Mouse (Mus musculus): Measurements from ENCODE around the gene Hmga1.

The Hmga1 gene

DNA sequence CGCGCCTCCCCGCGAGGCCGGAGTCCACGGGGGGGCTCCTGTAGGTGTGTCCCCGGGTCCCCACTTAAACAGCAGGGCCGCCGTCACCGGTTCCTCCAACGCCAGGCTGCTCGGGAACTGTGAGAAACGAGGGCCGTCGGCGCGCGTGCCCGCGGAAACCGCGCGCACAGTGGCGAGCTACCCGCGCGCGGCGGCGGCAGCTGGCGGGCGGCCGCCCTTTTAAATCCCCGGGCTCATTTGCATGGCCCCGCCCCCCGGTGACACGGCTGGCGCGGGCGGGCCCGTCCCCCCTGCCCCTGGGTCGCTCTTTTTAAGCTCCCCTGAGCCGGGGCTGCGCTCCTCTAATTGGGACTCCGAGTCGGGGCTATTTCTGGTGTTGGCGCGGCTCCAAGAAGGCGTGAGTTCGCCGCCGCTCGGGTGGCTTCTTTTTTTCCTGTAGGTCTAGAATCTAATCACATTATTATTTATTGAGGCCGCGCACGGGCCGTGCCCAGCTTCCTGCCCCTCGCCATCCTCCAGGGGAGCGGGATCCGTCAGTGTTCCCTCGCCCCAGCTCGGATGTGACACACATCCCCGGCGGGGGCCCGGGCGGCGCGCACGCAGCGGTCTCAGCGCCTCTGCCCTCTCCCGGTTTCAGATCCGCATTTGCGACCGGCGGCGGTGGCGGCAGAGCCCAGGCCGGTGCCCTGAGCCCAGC, at the start of gene Hmga1:
Gene Hmga1, plus strand, starts transcription at position 183 of the 697 bp plus-strand sequence.
- DNase-seq (ENCODE audit: low spot score in 2 of 2), result peak; percentile 78 to 79

DNA sequence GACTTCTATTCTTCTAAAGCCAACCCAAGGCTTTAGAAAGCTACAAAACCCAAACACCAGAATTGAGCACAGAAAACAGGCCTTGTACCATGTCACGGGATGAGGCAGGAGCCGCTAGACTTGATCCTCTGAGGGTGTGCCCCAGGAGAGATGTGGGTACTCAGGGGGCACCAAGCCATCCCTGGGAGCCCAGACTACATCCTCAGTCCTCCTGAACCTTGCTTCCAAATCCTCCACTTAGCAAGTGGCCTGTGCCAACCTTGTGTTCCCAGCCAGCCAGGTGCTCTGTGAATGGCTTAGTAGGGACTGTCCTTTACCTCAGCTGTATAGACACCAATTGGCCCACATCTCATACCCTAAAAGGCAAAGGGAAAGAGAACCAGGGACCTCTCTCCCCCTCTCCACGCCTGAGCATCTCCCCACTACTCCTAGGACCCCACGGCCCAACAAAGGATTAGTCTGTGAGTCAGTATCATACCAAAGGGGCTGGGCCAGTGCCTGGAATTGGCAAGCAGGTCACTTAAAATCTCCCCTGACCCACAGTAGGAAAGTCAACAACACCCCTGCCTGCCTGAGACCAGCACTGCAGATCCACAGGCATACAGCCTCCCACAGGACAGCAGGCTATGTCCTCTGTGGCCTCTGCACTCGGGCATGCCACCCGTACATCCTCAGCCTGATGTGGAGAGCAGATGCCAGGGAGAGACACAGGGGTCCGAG, 49.3 kb upstream of the Hmga1 start:
- DNase-seq (ENCODE audit: low spot score in 2 of 2), result no peak

DNA sequence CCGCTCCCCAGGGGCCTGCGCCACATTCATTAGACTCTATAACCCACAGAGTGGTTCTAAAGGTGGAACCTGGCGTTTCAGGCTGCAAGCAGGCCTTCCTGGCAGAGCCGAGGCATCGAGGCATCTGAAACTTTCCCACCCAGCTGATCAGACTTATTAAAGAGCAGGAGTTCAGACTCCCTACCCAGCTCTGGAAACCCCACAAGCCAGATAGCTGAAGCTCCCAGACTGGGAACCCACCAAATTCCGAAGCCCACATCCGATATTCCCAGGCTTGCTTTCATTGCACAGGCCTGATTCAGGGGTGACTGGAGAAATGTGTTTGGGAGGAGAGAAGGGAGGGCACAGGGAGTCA, 48.7 kb upstream of the Hmga1 start:
- no peak for DNase-seq (ENCODE audit: low spot score in 2 of 2)

DNA sequence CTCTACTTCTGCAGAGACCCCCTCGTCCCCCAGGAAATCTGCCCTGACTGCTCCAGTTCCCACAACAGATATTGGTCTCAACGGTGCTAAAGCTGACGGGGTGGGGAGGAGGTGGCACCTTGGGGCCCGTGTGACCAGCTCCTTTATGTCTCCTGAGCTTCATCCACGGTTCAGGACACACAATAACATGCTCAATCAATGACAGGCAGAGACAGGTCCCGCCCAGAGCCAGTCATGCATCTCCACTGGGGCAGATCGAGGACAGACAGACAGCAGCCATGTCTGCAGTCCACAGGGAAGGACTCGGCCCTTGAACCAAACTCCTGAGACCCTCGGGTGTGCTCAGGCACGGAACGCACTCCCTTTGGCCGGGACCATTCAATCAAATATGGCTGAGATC, 48.3 kb upstream of the Hmga1 start:
- DNase-seq (ENCODE audit: low spot score in 2 of 2), result no peak

DNA sequence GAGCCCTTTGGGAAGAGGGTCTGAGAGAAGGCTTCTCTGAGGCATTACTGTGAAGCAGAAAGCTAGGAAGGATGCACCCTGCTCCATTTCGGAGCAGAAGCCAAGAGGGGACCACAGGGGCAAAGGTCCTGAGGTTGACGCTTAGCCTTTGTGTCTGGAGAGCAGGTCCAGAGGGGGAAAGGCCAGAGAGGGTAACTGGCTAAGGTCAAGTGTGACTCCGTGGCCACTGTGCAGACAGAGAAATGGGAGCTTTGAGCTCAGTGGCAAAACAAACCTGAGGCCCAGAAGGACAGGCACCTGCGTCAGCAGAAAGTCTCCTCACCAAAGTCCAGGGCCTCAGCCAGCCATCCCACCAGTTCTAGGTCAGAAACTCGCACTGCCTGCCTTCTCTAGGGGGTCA, 47.8 kb upstream of the Hmga1 start:
- no peak for DNase-seq (ENCODE audit: low spot score in 2 of 2)

DNA sequence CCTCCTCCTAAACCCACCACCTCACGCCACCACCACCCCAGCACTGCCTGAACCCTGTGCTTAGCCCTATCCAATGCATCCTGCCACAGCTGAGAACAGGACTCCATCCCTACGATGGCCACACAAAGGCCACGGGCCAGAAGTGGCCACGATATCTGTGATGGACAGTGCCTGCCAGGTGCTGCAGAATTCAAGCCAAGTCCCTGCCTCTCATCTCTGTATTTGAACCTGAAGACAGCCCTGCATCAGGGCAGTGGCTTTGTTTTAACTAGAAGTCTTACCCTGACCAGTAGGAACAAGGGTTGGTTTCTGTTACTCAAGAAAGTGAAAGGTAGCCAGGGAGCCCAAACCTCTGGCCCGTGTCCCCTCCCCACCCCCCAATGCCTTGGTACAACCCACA, 47.2 kb upstream of the Hmga1 start:
- no peak for DNase-seq (ENCODE audit: low spot score in 2 of 2)

DNA sequence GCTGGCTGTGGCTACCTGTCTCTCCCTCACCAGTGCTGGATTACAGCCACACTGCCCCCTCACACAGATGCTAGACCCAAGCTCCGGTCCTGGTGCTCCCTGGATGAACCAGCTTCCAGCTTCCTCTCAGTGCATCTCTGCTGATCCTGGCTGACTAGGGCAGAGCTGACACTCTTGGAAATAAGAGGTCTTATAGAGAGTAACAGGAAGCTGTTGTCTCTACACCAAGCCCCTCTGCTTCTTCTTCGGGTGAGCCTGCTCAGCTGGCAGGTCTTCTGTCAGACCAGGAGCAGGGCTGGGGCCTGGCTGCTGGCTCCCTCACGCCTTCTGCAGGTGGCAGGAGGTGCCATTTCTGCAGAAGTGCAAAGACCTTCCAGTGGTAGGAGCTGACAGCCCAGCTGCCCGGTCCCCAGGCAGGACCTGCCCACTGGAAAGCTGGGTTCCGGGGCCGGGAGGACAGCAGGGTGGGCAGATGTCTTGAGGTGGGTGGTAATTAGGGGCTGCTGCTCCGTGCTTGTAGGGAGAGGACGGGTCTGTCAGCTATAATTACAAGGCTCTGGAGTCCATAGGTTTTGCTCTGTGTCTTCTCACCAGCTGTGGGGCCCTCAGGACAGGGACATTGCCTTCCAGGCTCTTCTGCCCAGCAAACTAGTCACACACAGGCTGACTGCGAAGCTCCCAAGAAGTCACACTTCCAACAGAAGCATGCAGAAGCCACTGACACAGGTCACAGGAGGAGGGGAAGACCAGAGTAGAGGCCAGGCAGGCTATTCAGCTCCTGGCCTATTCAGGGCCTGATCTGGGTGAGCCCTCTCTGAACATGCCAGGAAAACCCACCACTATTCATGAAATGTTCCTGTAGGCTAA, 45.8 kb upstream of the Hmga1 start:
- DNase-seq (ENCODE audit: low spot score in 2 of 2), result no peak

DNA sequence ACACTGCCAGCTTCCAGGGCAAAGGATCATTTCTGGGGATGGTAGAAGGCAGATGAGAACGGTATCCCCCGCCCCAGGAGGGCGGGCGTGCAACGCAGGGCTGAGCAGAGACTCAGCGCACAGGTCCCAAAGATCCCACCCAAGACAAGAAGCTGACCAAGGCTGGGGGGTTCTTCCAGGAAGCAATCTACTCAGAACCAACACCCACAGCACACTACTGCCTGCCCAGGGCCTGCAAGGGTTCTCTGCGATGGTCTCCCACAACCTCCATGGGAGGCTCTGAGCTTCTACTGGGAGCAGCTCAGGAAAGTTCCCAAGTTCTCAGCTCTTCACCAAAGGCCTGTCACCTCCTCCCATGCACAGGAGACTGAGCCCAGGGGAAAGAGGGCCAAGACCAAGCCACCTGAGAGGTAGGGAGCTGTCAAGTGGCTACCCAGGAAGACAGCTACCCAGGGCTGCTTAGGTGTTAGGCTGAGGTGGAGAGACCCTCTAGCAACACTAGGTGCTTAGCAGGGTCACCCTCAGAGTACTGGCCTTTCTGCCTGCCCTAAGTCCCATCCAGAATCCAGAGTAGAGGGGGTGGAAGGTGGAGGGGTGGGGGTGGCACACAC, 45.1 kb upstream of the Hmga1 start:
- DNase-seq (ENCODE audit: low spot score in 2 of 2), result no peak

DNA sequence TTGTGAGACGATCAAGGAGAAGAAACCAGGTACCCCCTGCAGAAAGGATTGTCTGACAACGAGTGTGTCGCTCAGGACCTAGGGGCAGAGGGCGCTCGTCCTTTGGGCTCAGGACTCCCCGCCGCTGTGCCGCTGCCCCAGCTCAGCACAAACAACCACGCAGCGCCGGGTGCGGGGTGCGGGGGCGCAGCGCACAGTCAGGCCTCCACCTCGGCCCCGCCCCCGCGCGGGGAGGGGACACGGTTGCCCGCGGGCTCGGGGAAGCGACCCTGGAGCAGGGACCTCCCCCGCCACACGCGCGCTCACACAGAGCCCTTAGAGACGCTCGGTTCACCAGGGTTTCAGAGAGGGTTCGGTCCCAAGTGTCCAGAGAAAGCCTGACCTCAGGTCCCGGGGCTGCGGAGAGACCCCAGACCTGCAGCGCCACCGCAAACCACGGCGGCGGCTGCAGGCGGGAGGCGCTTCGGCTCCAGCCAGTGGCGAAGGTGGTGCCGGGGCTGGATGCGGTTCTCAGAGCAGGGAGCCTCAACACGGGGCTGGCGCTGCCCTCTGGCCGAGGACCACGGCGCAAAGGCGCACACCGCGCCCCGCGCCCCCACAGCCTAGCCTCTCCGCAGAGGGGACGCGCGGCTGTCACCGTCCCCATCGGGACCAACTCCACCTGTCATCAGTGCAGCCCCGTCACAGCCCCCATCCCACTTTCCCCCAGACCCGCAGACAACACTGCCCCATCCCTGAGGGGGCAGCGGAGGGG, 44.3 kb upstream of the Hmga1 start:
- no peak for DNase-seq (ENCODE audit: low spot score in 2 of 2)

DNA sequence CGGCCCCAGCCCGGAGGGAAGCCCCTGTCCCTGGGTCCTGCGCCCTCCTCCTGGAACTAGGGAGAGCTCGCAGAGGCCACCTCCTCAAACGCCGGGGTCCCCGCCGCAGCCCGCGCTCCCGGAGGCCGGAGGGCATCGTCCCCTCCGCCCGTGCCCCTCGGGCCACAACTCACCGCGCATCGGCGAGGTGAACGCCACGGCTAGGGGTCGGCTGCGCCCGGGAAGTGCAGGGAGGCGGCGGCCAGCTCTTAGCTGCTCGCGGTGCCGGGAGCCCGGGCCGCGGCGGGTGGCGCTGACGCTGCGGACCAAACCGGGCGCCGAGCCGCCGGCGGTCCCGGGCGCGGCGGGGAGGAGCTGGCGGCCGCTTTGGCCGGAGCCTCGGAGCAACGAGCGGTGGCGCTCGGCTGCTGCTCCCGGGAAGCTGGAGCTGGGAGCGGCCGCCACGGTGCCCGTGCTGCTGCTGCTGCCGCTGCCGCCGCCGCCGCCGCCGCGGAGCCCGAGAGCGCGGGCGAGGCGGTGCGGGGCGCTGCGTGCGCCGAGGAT, 43.6 kb upstream of the Hmga1 start:
- no peak for DNase-seq (ENCODE audit: low spot score in 2 of 2)

DNA sequence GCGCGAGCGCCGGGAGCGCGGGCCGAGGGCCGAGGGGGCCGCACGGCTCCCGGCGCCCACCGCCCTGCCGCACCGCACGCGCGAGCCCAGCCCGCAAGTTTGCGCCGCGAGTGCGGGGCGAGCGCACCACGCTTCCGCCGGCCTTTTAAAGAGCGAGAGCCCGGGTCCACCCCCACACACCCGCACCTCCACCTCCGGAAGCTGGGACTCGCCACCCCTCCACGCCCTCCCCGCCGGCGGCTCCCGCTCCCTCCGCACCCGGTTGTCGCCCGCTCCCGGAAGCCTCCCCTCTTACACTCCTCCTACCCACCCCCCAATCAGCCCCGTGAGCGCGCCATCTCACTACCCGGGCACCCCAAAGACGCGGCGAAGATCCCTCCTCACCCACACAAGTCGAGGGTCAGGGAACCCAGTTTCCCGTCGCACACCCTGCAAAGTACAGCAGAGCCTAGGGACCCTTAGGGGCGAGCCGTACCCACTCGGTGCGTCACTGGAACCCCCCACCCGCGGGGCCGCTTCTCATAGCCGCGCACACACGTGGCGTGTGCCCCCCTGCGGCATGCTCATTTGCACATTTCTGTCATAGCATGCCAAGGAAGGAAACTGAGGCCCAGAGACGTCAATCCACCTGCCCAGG, 42.9 kb upstream of the Hmga1 start:
- no peak for DNase-seq (ENCODE audit: low spot score in 2 of 2)

DNA sequence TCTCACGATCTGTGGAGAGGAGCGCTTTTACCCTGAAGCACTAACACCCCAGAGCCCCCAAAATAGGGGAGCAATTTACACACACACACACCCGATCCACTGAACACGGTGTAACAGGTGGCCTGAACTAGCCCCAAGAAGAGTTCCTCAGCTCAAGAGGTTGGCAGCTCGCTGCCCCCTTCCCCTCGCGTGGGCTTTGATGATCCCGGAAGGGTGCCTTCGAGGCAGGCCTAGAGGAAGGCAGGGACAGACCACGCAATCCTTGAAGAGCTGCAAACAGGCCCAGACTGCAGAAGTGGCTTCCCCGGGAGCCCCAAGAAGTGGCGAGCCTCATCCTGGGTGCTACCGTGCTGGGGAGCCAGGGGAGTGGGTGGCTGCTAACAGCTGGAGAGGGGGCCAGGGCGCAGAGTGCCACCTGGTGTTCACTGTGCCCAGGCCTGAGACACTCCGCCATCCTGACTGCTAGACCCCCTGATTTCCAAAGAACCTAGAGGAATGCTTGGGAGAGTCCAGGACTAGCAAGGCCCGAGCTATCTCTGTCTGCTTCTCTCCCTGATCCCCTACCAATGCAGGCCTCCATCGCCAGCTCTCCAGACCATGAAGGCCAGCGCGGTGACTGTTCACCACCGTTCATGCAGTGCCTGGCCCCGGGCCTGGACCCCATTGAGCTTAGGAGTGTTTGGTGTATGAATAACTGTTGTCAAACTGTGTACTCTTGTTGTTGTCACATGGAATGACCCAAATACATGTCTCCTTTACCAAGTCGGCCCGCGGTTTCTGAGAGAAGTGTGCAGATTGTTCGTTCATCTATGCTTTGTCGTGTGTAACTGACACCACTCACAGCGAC, 42.2 kb upstream of the Hmga1 start:
- DNase-seq (ENCODE audit: low spot score in 2 of 2), result no peak

DNA sequence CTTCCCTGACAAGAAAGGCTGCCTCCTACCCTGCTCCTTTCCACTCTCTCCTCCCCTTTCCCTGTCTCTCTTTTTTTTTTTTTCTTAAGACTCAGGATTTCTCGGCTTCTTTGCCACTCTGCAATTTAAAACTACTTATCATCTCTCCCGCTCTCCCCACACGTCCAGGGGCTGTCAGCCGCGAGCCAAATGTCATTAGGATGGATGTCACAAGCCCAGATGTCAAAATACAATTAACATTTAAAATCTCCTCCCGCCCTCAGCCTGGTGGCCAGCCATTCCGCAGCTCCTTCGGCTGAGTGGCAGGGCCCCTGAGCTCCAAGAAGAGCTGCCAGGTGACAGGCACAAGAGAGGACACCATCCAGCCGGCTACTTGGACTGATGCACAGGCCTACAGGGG, 38.0 kb upstream of the Hmga1 start:
- no peak for DNase-seq (ENCODE audit: low spot score in 2 of 2)

DNA sequence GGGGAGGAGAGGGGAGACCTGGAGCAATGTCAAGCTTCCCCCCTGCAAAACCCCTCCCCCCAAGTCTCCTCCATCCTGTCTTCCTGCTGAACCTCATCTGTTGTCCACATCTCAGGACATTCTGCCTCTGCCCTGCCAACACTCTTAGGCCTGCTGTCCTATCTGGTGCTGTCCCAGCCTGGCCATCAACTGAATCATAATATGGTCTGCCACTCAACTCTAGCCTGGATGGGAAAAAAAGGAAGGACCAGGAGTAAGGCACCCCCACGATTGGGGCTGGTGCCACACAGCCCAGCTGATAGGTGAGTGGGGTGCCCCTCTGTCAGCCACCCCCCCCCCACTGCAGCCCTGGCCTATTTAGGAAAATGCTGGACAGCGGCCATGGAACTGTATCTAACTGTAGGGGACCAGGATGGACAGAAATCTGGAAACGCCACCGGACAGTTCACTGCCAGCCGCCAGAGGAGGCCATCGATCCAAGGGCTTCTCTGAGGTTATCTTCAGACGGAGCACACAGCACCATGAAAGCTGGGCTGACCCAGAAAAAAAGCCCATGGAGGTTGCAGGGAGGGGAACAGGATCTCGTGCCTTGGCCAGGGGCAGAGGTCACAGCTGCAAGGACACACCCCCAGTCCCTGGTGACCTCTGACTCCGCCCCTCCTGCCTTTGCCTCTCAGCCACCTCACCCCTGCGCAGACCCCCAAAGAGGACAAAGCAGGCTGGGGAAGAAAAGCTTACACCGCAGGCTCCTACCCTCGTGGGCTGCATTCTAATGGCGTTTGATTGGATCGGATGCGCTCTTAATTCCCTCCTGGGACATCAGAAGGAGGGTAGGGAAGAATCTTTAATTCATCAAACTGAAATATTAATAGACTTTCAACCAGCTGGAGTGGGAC, 37.3 kb upstream of the Hmga1 start:
- no peak for DNase-seq (ENCODE audit: low spot score in 2 of 2)

DNA sequence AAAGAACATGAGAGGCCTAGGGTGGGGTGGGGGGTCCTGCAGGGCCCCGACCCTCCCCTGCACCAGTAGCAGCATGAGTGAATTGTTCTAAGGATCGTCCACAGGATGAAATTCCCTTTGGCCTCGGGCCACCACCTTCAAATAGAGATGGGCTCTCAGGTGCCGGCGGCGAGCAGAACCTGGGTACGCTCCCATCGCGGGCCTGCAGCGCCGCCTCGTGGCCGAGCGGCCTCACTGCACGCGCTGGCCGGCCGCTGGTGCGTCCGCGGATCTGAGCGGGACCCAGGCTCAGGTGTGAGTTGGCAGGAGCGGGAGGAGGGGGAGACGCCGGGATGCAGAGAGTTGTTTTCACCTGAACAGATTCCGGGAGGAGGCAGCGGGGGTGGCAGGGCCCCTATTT, 35.7 kb upstream of the Hmga1 start:
- peak in 1 of 2 experiments; percentile 31 for DNase-seq (ENCODE audit: low spot score in 2 of 2)

DNA sequence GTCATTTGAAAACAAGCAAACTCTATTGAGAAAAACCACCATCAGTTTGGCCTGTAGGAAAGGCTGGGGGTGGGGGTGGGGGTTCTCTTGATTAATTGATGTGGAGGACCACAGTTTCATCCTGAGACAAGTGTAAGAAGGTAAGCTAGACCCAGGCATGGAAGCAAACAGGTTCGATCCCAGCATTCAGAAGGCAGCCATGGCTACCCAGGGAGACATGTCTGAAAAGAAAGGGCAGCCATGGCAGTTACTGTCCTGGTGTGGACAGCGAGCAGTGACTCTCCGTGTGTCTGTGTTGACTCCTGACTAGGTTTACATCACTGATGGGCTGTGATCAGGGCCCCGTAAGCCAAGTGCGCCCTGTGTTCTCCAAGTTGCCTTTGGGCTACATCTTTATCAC, 35.0 kb upstream of the Hmga1 start, which contains the start of gene Grm4:
Gene Grm4, minus strand, starts transcription at position 101 of the 400 bp plus-strand sequence.
- no peak for DNase-seq (ENCODE audit: low spot score in 2 of 2)

DNA sequence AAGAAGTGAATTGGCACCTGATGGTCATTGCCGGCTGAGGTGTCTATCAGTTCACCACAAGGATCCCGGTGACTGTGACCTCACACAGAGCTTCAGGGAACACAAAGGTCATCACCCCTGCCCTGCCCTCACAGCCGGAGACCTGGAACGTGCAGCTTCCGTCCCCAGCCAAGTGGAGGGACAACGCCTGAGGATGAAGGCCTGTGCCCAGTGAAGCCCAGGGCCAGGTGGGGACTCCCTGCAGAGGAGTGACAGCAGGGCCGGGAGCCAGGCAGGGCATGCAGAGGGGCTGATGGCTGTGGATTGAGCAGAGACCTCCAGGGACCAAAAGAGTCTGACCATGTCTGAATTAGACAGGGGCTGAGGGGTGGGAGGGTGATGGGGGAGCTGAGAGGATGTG, 33.2 kb upstream of the Hmga1 start:
- no peak for DNase-seq (ENCODE audit: low spot score in 2 of 2)

DNA sequence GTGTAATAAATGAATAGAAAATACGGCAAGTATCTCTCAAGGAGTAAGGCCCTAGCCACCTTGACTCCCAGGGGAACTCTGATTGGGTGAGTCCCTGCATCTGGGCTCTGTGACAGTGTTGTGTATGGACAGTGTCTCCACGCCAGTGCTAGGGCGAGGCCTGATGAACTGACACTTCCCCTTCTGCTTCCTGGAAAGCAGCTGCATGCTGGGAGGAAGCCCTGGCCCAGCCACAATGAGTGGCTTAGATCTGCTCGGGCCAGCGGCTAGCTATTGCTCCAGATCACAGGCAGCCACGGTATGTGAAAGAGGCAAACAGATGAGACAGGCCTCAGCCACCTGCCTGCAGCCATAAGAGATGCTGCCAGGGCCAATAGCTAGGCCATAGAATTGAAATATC, 29.1 kb upstream of the Hmga1 start:
- DNase-seq (ENCODE audit: low spot score in 2 of 2), result no peak

DNA sequence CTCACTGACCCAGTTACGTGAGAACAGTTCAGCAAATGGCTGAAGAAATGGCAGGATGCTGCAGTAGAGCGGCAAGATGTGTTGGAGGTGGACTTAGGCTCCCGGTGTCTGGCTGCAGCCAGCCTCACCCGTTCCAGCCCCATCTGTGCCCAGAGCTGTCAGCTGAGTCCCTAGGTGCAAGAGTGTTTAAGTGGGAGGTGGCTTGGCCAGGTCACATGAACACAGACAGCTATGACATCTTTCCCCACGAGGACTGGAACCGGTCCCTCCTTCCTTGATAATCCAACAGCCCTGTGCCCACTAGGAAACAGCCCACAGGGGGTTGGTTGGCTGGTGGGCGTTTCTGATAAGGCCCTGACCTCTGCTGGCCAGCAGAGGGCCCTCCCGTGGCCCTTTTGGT, 28.3 kb upstream of the Hmga1 start:
- DNase-seq (ENCODE audit: low spot score in 2 of 2), result no peak
